Mouse (Mus musculus) forebrain, embryonic 13.5 days (tissue): ENCODE data around the gene Hspg2. TPM values are rescaled to one million over a fixed set of nuclear protein-coding genes. Genes with fewer than 3 reads are reported as not detected.

Experiments
- ATAC-seq: fragments of 200-750 bp; cut with Nextera tagmentation; 2 replicates; pipeline ENCODE4 v1.8.0; 2017
- H3K27ac ChIP-seq: fragments of 300-500 bp; sonication (generic); 2 replicates; pipeline ENCODE4 v1.5.1; 2015; ENCODE audit warnings: inconsistent platforms, mild to moderate bottlenecking, moderate library complexity
- H3K27me3 ChIP-seq: fragments of 300-500 bp; sonication (generic); 2 replicates; pipeline ENCODE4 v1.6.1; 2015; ENCODE audit warnings: mild to moderate bottlenecking, inconsistent platforms
- H3K36me3 ChIP-seq: fragments of 300-500 bp; sonication (generic); 2 replicates; pipeline ENCODE4 v1.6.1; 2015; ENCODE audit warnings: mild to moderate bottlenecking, inconsistent platforms; ENCODE audit not compliant: poor library complexity, severe bottlenecking
- H3K4me1 ChIP-seq: fragments of 300-500 bp; sonication (generic); 2 replicates; pipeline ENCODE4 v1.6.1; 2015; ENCODE audit warnings: inconsistent platforms
- H3K4me2 ChIP-seq: fragments of 300-500 bp; sonication (generic); 2 replicates; pipeline ENCODE4 v1.6.1; 2015; ENCODE audit warnings: inconsistent platforms, mild to moderate bottlenecking, moderate library complexity
- H3K4me3 ChIP-seq: fragments of 300-500 bp; sonication (generic); 2 replicates; pipeline ENCODE4 v1.5.1; 2015; ENCODE audit warnings: mild to moderate bottlenecking, inconsistent platforms
- H3K9ac ChIP-seq: fragments of 300-500 bp; sonication (generic); 2 replicates; pipeline ENCODE4 v1.6.1; 2015; ENCODE audit warnings: mild to moderate bottlenecking, inconsistent platforms
- H3K9me3 ChIP-seq: fragments of 300-500 bp; sonication (generic); replicated peaks from 2 replicates; pipeline ENCODE4 v1.6.1; 2016; ENCODE audit warnings: inconsistent platforms
- WGBS: fragments of 180-500 bp; shearing (Covaris S2); methylation state at CpG from one replicate; pipeline ENCODE4 v1.1.7; 2015; 5-methylcytosine and 5-hydroxymethylcytosine counted together
- polyA plus RNA-seq: library from polyadenylated mRNA; unstranded; fragments of >200 nt; fragmentation: Nextera tagmentation; extraction: Ambion mirVana; gene quantifications from 2 replicates; pipeline ENCODE4 v1.2.1, GENCODE M21; 2015

Hspg2 gene
- polyA plus RNA-seq, 1 experiment from 2014 or later = 4.8 TPM

DNA sequence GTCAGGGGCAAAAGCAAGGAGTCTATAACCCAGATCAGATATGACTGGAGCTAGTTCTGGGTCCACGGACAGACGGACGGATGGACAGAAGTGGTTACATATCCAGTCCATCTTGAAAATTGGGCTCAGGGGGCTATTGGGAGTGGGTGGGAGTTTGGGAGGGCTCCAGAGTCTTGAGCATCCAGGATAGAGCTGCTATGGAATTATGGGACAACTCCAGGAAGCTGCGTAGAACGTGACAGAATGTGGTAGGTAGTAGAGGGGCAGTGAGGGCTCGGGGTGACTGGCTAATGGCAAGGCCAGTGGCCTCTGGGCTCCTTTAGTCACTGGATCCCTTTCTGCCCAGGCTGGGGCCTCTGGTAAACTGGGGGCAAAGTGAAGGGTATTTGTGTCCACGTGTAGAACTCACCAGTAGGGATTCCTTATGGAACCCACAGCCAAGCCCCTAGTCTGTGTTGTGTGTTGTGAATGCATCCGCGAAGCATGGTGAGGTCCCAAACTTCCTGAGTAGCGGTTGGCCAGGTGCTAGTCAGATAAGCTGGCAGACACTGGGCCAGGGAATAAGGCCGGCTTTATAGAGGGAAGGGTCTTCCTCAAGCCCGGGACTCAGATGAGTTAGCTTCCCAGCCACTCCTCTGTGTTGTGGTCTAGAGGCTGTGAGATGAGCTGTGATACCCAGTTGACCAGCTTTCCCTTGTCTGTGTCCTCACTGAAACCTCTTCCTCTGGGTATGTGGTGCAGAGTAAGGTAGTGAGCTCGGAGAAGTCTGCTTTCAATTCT is 6.9 kb downstream of the Hspg2 start:
- no peaks in the 10 kb centered on the region for H3K9me3 ChIP-seq
- no peak overlapping the region for H3K27ac ChIP-seq
- peaks cover 40% of the 10 kb centered on the region for H3K4me1 ChIP-seq
- no peak overlapping the region for H3K9ac ChIP-seq
- 88% methylated on average over 13 of the region's 13 CpGs for WGBS
- ATAC-seq = no peak
- no peak overlapping the region for H3K4me3 ChIP-seq
- H3K36me3 ChIP-seq = no peaks in the 10 kb centered on the region
- H3K4me2 ChIP-seq = no peak overlapping the region
- no peaks in the 10 kb centered on the region for H3K27me3 ChIP-seq

- H3K27me3 ChIP-seq = no peaks in the 10 kb centered on the region
- H3K9me3 ChIP-seq = no peaks in the 10 kb centered on the region
- no peak overlapping the region for H3K4me3 ChIP-seq
- peak overlapping the region; percentile 14 for H3K9ac ChIP-seq
- H3K4me2 ChIP-seq = peak overlapping the region; percentile 32
- H3K36me3 ChIP-seq = no peaks in the 10 kb centered on the region
- 42% methylated on average over 10 of the region's 10 CpGs for WGBS
- ATAC-seq = no peak
- peak overlapping the region; percentile 40; the same call in 1 of the 2 replicates for H3K27ac ChIP-seq
- peaks cover 44% of the 10 kb centered on the region for H3K4me1 ChIP-seq
These were observed 7.6 kb downstream of the Hspg2 start for GRCm38 (mm10) chr4:137476065-137476760.

GRCm38 (mm10) chr4:137476761-137477237 is 8.2 kb downstream of the Hspg2 start:
- ATAC-seq = no peak
- H3K4me1 ChIP-seq = peaks cover 44% of the 10 kb centered on the region
- no peaks in the 10 kb centered on the region for H3K36me3 ChIP-seq
- 28% methylated on average over 16 of the region's 17 CpGs for WGBS
- no peaks in the 10 kb centered on the region for H3K27me3 ChIP-seq
- H3K9ac ChIP-seq = peak overlapping the region; percentile 14; the same call in 1 of the 2 replicates
- H3K4me3 ChIP-seq = no peak overlapping the region
- H3K27ac ChIP-seq = peak overlapping the region; percentile 40
- H3K9me3 ChIP-seq = no peaks in the 10 kb centered on the region
- peak overlapping the region; percentile 32 for H3K4me2 ChIP-seq

DNA sequence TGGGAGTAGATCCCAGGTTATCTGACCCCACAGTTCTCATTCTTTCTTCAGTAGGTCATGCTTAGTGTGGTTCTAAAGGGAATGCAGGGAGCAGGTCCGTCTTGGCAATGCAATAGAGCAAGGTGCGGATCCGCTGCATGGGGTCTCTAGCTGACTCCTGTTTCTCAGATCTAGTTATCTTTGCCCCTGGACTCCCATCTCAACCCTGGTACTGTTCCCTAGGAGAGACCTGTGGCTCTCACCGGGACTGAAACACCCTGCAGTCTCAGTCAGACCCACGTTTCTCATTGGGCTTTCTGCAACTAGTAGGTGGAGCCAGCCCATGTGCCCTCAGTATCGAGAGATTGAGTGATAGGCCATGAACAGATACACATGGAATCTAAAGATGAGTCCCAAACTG is 9.0 kb downstream of the Hspg2 start:
- peaks cover 44% of the 10 kb centered on the region for H3K4me1 ChIP-seq
- WGBS = 58% methylated on average over 6 of the region's 6 CpGs
- no peak overlapping the region for H3K9ac ChIP-seq
- H3K36me3 ChIP-seq = no peaks in the 10 kb centered on the region
- H3K27ac ChIP-seq = no peak overlapping the region
- no peaks in the 10 kb centered on the region for H3K27me3 ChIP-seq
- no peak overlapping the region for H3K4me2 ChIP-seq
- ATAC-seq = no peak
- no peak overlapping the region for H3K4me3 ChIP-seq
- no peaks in the 10 kb centered on the region for H3K9me3 ChIP-seq

GRCm38 (mm10) chr4:137478306-137478705 is 9.7 kb downstream of the Hspg2 start:
- H3K4me1 ChIP-seq = peaks cover 44% of the 10 kb centered on the region
- no peak overlapping the region for H3K4me3 ChIP-seq
- no peaks in the 10 kb centered on the region for H3K27me3 ChIP-seq
- no peaks in the 10 kb centered on the region for H3K9me3 ChIP-seq
- H3K36me3 ChIP-seq = no peaks in the 10 kb centered on the region
- 56% methylated on average over 5 of the region's 5 CpGs for WGBS
- no peak overlapping the region for H3K9ac ChIP-seq
- ATAC-seq = no peak
- H3K27ac ChIP-seq = no peak overlapping the region
- H3K4me2 ChIP-seq = no peak overlapping the region

GRCm38 (mm10) chr4:137479757-137480156 is 11.2 kb downstream of the Hspg2 start:
- no peak overlapping the region for H3K9ac ChIP-seq

GRCm38 (mm10) chr4:137480191-137480992 is 11.8 kb downstream of the Hspg2 start:
- H3K9ac ChIP-seq = no peak overlapping the region
- no peaks in the 10 kb centered on the region for H3K36me3 ChIP-seq
- ATAC-seq = no peak
- H3K4me3 ChIP-seq = no peak overlapping the region
- no peaks in the 10 kb centered on the region for H3K9me3 ChIP-seq
- no peak overlapping the region for H3K4me2 ChIP-seq
- peaks cover 57% of the 10 kb centered on the region for H3K4me1 ChIP-seq
- no peak overlapping the region for H3K27ac ChIP-seq
- H3K27me3 ChIP-seq = no peaks in the 10 kb centered on the region
- 19% methylated on average over 18 of the region's 19 CpGs for WGBS

More at GRCm38 (mm10) chr4:137479757-137480156, 11.2 kb downstream of the Hspg2 start:
- H3K27ac ChIP-seq = no peak overlapping the region
- no peak overlapping the region for H3K4me2 ChIP-seq
- ATAC-seq = no peak
- 9% methylated on average over 6 of the region's 6 CpGs for WGBS
- H3K36me3 ChIP-seq = no peaks in the 10 kb centered on the region
- H3K4me1 ChIP-seq = peaks cover 51% of the 10 kb centered on the region
- no peaks in the 10 kb centered on the region for H3K9me3 ChIP-seq
- H3K27me3 ChIP-seq = no peaks in the 10 kb centered on the region
- no peak overlapping the region for H3K4me3 ChIP-seq

DNA sequence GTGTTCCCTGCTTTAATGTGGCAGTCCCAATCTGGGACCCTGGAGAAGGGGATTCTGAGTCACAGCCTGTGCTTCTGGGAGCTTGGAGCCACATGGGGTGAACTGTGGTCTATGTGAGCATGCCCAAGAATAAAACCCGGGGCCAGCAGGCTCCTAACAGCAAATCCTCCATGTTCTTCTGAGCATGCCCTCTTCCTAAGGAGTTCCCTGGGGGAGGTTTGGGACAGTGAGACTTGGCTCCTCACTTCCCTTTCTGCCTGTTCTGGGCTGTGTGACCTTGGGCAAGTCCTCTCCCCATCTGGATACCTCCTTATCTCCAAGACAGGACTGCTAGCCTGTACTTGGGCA is 12.4 kb downstream of the Hspg2 start:
- Histone ChIP-seq H3K27ac (no peak overlapping the region), H3K4me2 (no peak overlapping the region), H3K4me1 (peaks cover 63% of the 10 kb centered on the region), H3K36me3 (no peaks in the 10 kb centered on the region), H3K4me3 (no peak overlapping the region), H3K9ac (no peak overlapping the region), H3K9me3 (no peaks in the 10 kb centered on the region), H3K27me3 (no peaks in the 10 kb centered on the region)
- WGBS = 29% methylated on average over 1 of the region's 1 CpGs
- no peak for ATAC-seq

GRCm38 (mm10) chr4:137481381-137482030 is 12.9 kb downstream of the Hspg2 start:
- 67% methylated on average over 13 of the region's 13 CpGs for WGBS
- peaks cover 65% of the 10 kb centered on the region for H3K4me1 ChIP-seq
- H3K27me3 ChIP-seq = no peaks in the 10 kb centered on the region
- no peak overlapping the region for H3K4me3 ChIP-seq
- no peaks in the 10 kb centered on the region for H3K36me3 ChIP-seq
- H3K4me2 ChIP-seq = no peak overlapping the region
- no peak for ATAC-seq
- H3K27ac ChIP-seq = no peak overlapping the region
- no peaks in the 10 kb centered on the region for H3K9me3 ChIP-seq
- H3K9ac ChIP-seq = no peak overlapping the region

DNA sequence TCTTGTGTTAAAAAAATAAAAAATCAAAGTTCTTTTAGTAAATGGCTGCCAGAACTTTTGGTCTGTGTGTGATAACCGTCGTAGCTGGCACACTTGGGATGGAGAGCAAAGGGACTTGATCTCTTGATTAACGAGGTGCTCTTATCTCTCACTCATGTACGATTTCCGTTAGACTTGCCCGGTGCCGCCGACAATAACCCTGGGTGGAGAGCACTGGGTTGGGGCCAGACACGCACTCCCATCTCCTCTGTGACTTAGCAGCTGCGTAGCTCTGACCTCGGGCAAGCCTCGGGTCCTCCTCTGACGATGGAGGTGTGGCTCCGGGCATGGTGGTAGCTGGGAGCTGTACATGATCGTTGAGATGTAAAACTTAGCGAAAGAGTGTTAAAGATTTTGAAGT is 15.3 kb downstream of the Hspg2 start:
- Histone ChIP-seq H3K27ac (no peak overlapping the region), H3K9me3 (no peaks in the 10 kb centered on the region), H3K4me3 (no peak overlapping the region), H3K4me2 (no peak overlapping the region), H3K4me1 (peaks cover 66% of the 10 kb centered on the region), H3K27me3 (no peaks in the 10 kb centered on the region), H3K36me3 (no peaks in the 10 kb centered on the region), H3K9ac (no peak overlapping the region)
- no peak for ATAC-seq
- WGBS = 73% methylated on average over 16 of the region's 16 CpGs

DNA sequence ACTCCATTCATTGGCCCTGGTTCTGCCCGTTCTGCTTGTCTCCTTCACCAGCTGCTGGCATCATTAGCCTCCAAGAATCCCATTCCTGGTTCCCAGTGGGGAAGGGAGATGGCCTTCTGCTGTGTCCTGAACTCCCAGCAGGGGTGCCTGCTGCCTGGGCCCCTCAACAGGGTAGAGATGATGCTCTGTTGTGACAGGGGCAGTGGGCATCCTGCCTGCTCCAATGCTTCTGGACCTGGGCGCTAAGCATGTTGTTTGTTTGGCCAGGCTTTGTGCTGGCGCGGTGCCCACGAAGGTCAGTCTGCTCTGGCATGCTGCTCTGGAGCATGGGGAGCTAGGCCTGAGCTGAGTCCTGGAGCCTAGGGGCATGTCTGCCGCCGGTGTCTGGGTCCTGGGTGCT is 16.0 kb downstream of the Hspg2 start:
- Histone ChIP-seq H3K4me1 (peaks cover 71% of the 10 kb centered on the region), H3K9ac (no peak overlapping the region), H3K36me3 (no peaks in the 10 kb centered on the region), H3K27ac (no peak overlapping the region), H3K4me2 (no peak overlapping the region), H3K9me3 (no peaks in the 10 kb centered on the region), H3K27me3 (no peaks in the 10 kb centered on the region), H3K4me3 (no peak overlapping the region)
- 73% methylated on average over 7 of the region's 7 CpGs for WGBS
- no peak for ATAC-seq
